Mouse (Mus musculus): ENCODE measurements around the gene Snrpd3. TPM values are rescaled to one million over a fixed set of nuclear protein-coding genes. Genes with fewer than 3 reads are reported as not detected.

Snrpd3 gene
- polyA plus RNA-seq, 1 experiment from 2014 or later = 58.8 TPM

- Histone ChIP-seq H3K27ac (ENCODE audit: low read depth) (no peak overlapping the region), H3K9me3 (ENCODE audit: low read length) (no peaks in the 10 kb centered on the region), H3K4me1 (ENCODE audit: insufficient read depth) (no peaks in the 10 kb centered on the region), H3K36me3 (replicated peaks; ENCODE audit: insufficient read depth, low read length) (peaks cover 36% of the 10 kb centered on the region), H3K9ac (replicated peaks) (no peak overlapping the region), H3K4me2 (ENCODE audit: low read depth, low read length) (no peak overlapping the region), H3K4me3 (ENCODE audit: low read depth, low read length) (no peak overlapping the region), H3K27me3 (ENCODE audit: insufficient read depth, low read length) (no peaks in the 10 kb centered on the region)
- ATAC-seq (no peak), DNase-seq (no peak)
- 83% methylated on average over 2 of the region's 2 CpGs for WGBS (ENCODE audit: insufficient replicate concordance)
- TF ChIP-seq CTCF (IDR thresholded peaks at IDR 0.05; ENCODE audit: low read depth) (no peak), EP300 (IDR thresholded peaks at IDR 0.05; ENCODE audit: low read depth) (no peak)
Observed at GRCm38 (mm10) chr10:75530322-75530721, 13.0 kb downstream of the Snrpd3 start.

GRCm38 (mm10) chr10:75531532-75532090 is 14.3 kb downstream of the Snrpd3 start:
- H3K9ac ChIP-seq (replicated peaks) = no peak overlapping the region
- ATAC-seq = no peak
- 80% methylated on average over 9 of the region's 9 CpGs for WGBS (ENCODE audit: insufficient replicate concordance)
- no peaks in the 10 kb centered on the region for H3K4me1 ChIP-seq (ENCODE audit: insufficient read depth)
- no peaks in the 10 kb centered on the region for H3K27me3 ChIP-seq (ENCODE audit: insufficient read depth, low read length)
- no peaks in the 10 kb centered on the region for H3K9me3 ChIP-seq (ENCODE audit: low read length)
- no peak overlapping the region for H3K4me2 ChIP-seq (ENCODE audit: low read depth, low read length)
- no peak overlapping the region for H3K4me3 ChIP-seq (ENCODE audit: low read depth, low read length)
- no peak overlapping the region for H3K27ac ChIP-seq (ENCODE audit: low read depth)
- TF ChIP-seq CTCF (IDR thresholded peaks at IDR 0.05; ENCODE audit: low read depth) (no peak), EP300 (IDR thresholded peaks at IDR 0.05; ENCODE audit: low read depth) (no peak)
- H3K36me3 ChIP-seq (replicated peaks; ENCODE audit: insufficient read depth, low read length) = peaks cover 36% of the 10 kb centered on the region
- DNase-seq = no peak

DNA sequence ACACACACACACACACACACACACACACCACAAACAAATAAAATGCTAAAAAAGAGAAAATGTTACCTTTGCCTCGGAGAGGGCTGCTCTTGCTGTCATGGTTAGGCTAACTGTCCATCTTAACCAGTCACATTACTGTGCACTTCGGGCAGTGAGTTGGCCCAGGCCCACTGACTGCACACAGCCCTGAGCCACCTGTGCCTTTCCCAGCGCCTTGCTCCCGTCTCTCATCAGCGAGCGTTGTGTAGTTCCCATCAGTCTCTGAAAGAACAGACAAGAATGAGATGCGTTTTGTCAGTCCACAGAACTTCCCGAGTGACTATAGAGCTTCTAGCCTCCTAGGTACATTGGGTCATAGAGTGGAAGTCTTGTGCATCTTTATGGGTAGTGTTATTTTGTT is 16.9 kb downstream of the Snrpd3 start:
- 93% methylated on average over 8 of the region's 8 CpGs for WGBS (ENCODE audit: insufficient replicate concordance)
- H3K36me3 ChIP-seq (replicated peaks; ENCODE audit: insufficient read depth, low read length) = peaks cover 36% of the 10 kb centered on the region
- DNase-seq (no peak), ATAC-seq (no peak)
- no peak overlapping the region for H3K4me2 ChIP-seq (ENCODE audit: low read depth, low read length)
- no peaks in the 10 kb centered on the region for H3K9me3 ChIP-seq (ENCODE audit: low read length)
- no peak overlapping the region for H3K27ac ChIP-seq (ENCODE audit: low read depth)
- no peak overlapping the region for H3K9ac ChIP-seq (replicated peaks)
- H3K27me3 ChIP-seq (ENCODE audit: insufficient read depth, low read length) = no peaks in the 10 kb centered on the region
- H3K4me3 ChIP-seq (ENCODE audit: low read depth, low read length) = no peak overlapping the region
- H3K4me1 ChIP-seq (ENCODE audit: insufficient read depth) = no peaks in the 10 kb centered on the region
- no peak for TF ChIP-seq CTCF (IDR thresholded peaks at IDR 0.05; ENCODE audit: low read depth)
- no peak for TF ChIP-seq EP300 (IDR thresholded peaks at IDR 0.05; ENCODE audit: low read depth)

DNA sequence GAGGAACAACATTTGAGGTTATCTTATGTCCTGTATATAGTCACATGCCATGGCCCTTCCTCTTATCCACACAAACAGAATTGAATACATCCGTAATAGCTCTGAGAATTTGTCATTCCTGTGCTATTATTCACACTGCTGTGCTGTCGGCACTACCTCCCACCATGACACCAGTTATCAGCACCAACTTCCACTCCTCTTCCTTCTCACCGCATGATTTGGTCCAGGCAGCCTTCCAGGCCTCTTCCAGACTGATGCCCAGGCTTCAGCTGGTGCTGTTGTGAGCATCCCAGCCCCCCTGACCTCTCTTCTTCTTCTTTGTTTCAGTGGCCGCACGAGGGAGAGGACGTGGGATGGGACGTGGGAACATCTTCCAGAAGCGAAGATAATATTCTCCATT is 17.6 kb downstream of the Snrpd3 start:
- Histone ChIP-seq H3K36me3 (replicated peaks; ENCODE audit: insufficient read depth, low read length) (peaks cover 33% of the 10 kb centered on the region), H3K4me1 (ENCODE audit: insufficient read depth) (no peaks in the 10 kb centered on the region), H3K4me3 (ENCODE audit: low read depth, low read length) (no peak overlapping the region), H3K9ac (replicated peaks) (no peak overlapping the region), H3K4me2 (ENCODE audit: low read depth, low read length) (no peak overlapping the region), H3K27me3 (ENCODE audit: insufficient read depth, low read length) (no peaks in the 10 kb centered on the region), H3K27ac (ENCODE audit: low read depth) (no peak overlapping the region), H3K9me3 (ENCODE audit: low read length) (no peaks in the 10 kb centered on the region)
- TF ChIP-seq CTCF (IDR thresholded peaks at IDR 0.05; ENCODE audit: low read depth) = no peak
- TF ChIP-seq EP300 (IDR thresholded peaks at IDR 0.05; ENCODE audit: low read depth) = no peak
- ATAC-seq (peak; percentile 50; the same call in 1 of the 2 replicates), DNase-seq (no peak)
- WGBS (ENCODE audit: insufficient replicate concordance) = 85% methylated on average over 8 of the region's 8 CpGs

DNA sequence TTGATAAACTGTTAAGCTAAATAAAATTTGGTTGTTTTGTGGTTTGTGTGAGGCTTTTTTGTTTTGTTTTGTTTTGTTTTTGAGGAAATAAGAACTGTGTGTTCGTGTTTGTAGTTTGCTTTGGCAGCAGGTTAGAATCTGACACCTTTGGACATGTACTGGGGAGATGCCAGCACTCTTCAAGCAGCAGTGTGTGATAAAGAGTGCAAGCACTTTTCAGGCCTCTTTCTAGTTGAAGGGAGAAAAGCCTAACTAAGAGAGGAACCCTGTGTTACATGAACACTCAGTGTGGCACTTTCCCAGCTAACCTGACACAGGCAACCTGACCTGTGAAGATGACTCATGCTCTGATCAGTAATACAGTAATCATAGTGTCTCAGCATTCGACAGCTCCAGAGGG is 18.1 kb downstream of the Snrpd3 start:
- Histone ChIP-seq H3K4me2 (ENCODE audit: low read depth, low read length) (no peak overlapping the region), H3K36me3 (replicated peaks; ENCODE audit: insufficient read depth, low read length) (peaks cover 30% of the 10 kb centered on the region), H3K4me1 (ENCODE audit: insufficient read depth) (no peaks in the 10 kb centered on the region), H3K27ac (ENCODE audit: low read depth) (no peak overlapping the region), H3K9me3 (ENCODE audit: low read length) (no peaks in the 10 kb centered on the region), H3K27me3 (ENCODE audit: insufficient read depth, low read length) (no peaks in the 10 kb centered on the region), H3K4me3 (ENCODE audit: low read depth, low read length) (no peak overlapping the region), H3K9ac (replicated peaks) (no peak overlapping the region)
- ATAC-seq = no peak
- no peak for DNase-seq
- no peak for TF ChIP-seq EP300 (IDR thresholded peaks at IDR 0.05; ENCODE audit: low read depth)
- TF ChIP-seq CTCF (IDR thresholded peaks at IDR 0.05; ENCODE audit: low read depth) = no peak
- 80% methylated on average over 2 of the region's 2 CpGs for WGBS (ENCODE audit: insufficient replicate concordance)

DNA sequence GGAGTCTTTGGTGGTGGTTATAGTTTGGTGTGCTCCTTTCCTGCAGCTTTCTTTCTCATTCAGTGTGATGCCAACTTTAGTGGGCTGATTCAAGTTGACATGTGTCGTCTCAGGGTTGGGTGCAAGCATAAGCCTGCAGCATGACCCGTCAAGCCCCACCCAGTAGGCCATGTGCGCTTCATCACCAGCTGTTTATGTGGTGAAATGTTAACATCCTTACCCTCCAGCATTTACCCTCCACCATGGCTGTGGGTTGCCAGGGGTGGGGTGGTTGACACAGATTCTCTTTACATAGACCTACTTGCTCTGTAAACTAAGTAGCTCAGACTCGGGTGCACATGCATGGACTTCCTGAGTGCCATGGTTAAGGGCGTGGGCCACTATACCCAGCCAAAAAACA is 18.8 kb downstream of the Snrpd3 start:
- WGBS (ENCODE audit: insufficient replicate concordance) = 82% methylated on average over 5 of the region's 5 CpGs
- ATAC-seq = no peak
- Histone ChIP-seq H3K9me3 (ENCODE audit: low read length) (no peaks in the 10 kb centered on the region), H3K27ac (ENCODE audit: low read depth) (no peak overlapping the region), H3K4me3 (ENCODE audit: low read depth, low read length) (no peak overlapping the region), H3K4me1 (ENCODE audit: insufficient read depth) (no peaks in the 10 kb centered on the region), H3K9ac (replicated peaks) (no peak overlapping the region), H3K36me3 (replicated peaks; ENCODE audit: insufficient read depth, low read length) (peaks cover 28% of the 10 kb centered on the region), H3K4me2 (ENCODE audit: low read depth, low read length) (no peak overlapping the region), H3K27me3 (ENCODE audit: insufficient read depth, low read length) (no peaks in the 10 kb centered on the region)
- TF ChIP-seq CTCF (IDR thresholded peaks at IDR 0.05; ENCODE audit: low read depth) (no peak), EP300 (IDR thresholded peaks at IDR 0.05; ENCODE audit: low read depth) (no peak)
- DNase-seq = no peak

DNA sequence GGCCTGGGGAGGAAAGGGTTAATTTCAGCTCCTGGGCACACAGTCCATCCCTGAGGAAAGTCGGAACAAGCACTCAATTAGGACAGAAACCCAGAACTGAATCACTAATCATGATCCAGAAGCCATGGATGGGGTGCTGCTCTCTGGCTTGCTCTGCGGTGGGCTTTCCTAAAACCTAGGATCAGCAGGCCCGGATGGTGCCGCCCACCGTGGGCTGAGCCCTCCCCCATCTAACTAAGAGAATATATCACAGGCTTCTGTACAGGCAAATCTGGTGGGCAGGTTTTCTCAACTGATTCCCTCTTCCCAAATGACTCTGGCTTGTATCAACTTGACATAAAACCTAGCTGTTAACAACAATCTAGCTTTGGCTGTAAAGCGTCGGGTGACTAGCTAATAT is 30.6 kb downstream of the Snrpd3 start:
- no peak for ATAC-seq
- H3K9ac ChIP-seq (replicated peaks) = no peak overlapping the region
- no peak overlapping the region for H3K27ac ChIP-seq (ENCODE audit: low read depth)
- H3K27me3 ChIP-seq (ENCODE audit: insufficient read depth, low read length) = no peaks in the 10 kb centered on the region
- 73% methylated on average over 7 of the region's 7 CpGs for WGBS (ENCODE audit: insufficient replicate concordance)
- H3K4me3 ChIP-seq (ENCODE audit: low read depth, low read length) = no peak overlapping the region
- no peak overlapping the region for H3K4me2 ChIP-seq (ENCODE audit: low read depth, low read length)
- no peak for DNase-seq
- no peaks in the 10 kb centered on the region for H3K9me3 ChIP-seq (ENCODE audit: low read length)
- peaks cover 15% of the 10 kb centered on the region for H3K4me1 ChIP-seq (ENCODE audit: insufficient read depth)
- TF ChIP-seq CTCF (IDR thresholded peaks at IDR 0.05; ENCODE audit: low read depth) = no peak
- no peak for TF ChIP-seq EP300 (IDR thresholded peaks at IDR 0.05; ENCODE audit: low read depth)
- H3K36me3 ChIP-seq (replicated peaks; ENCODE audit: insufficient read depth, low read length) = no peaks in the 10 kb centered on the region

All from liver, postnatal 0 days (tissue).